Mouse (Mus musculus) forebrain, embryonic 11.5 days (tissue): Measurements from ENCODE around the gene Akap2. TPM values are rescaled to one million over a fixed set of nuclear protein-coding genes. Genes with fewer than 3 reads are reported as not detected.

Source experiments
- ATAC-seq: fragments of 200-750 bp; cut with Nextera tagmentation; replicated peaks from 2 replicates; pipeline ENCODE4 v1.8.0; 2017; ENCODE audit warnings: moderate TSS enrichment; ENCODE audit not compliant: low FRiP score
- DNase-seq: peaks from one replicate; pipeline ENCODE4 v3.0.0-alpha.2; 2017; ENCODE audit warnings: low spot score
- H3K27ac ChIP-seq: fragments of 300-500 bp; sonication (generic); 2 replicates; pipeline ENCODE4 v1.5.1; 2014; ENCODE audit warnings: low read depth, low read length
- H3K27me3 ChIP-seq: fragments of 300-500 bp; sonication (generic); 2 replicates; pipeline ENCODE4 v1.6.1; 2014; ENCODE audit warnings: mild to moderate bottlenecking, low read length, mixed read lengths; ENCODE audit not compliant: control insufficient read depth, insufficient read depth
- H3K36me3 ChIP-seq: fragments of 300-500 bp; sonication (generic); 2 replicates; pipeline ENCODE4 v1.6.1; 2014; ENCODE audit warnings: mild to moderate bottlenecking, low read length, moderate library complexity, mixed read lengths; ENCODE audit not compliant: control insufficient read depth, insufficient read depth
- H3K4me1 ChIP-seq: fragments of 300-500 bp; sonication (generic); replicated peaks from 2 replicates; pipeline ENCODE4 v1.6.1; 2014; ENCODE audit warnings: low read length, mixed read lengths; ENCODE audit not compliant: control insufficient read depth, insufficient read depth
- H3K4me2 ChIP-seq: fragments of 300-500 bp; sonication (generic); 2 replicates; pipeline ENCODE4 v1.6.1; 2014; ENCODE audit warnings: low read depth, mild to moderate bottlenecking, low read length, moderate library complexity, mixed read lengths; ENCODE audit not compliant: severe bottlenecking
- H3K4me3 ChIP-seq: fragments of 300-500 bp; sonication (generic); 2 replicates; pipeline ENCODE4 v1.5.1; 2014; ENCODE audit warnings: low read depth, low read length
- H3K9ac ChIP-seq: fragments of 300-500 bp; sonication (generic); 2 replicates; pipeline ENCODE4 v1.6.1; 2014; ENCODE audit warnings: low read length
- H3K9me3 ChIP-seq: fragments of 300-500 bp; sonication (generic); 2 replicates; pipeline ENCODE4 v1.6.1; 2016; ENCODE audit warnings: low read length, mixed read lengths; ENCODE audit not compliant: control insufficient read depth
- WGBS: fragments of 180-500 bp; shearing (Covaris S2); extraction: QIAGEN DNeasy Blood & Tissue Kit; methylation state at CpG from one replicate; pipeline ENCODE4 v1.1.7; 2014; 5-methylcytosine and 5-hydroxymethylcytosine counted together
- polyA plus RNA-seq: library from polyadenylated mRNA; unstranded; fragments of >200 nt; fragmentation: Nextera tagmentation; extraction: Ambion mirVana; gene quantifications from 2 replicates; pipeline ENCODE4 v1.2.1, GENCODE M21; 2014

Gene Akap2
- polyA plus RNA-seq, 1 experiment from 2014 or later = 15.5 TPM

DNA sequence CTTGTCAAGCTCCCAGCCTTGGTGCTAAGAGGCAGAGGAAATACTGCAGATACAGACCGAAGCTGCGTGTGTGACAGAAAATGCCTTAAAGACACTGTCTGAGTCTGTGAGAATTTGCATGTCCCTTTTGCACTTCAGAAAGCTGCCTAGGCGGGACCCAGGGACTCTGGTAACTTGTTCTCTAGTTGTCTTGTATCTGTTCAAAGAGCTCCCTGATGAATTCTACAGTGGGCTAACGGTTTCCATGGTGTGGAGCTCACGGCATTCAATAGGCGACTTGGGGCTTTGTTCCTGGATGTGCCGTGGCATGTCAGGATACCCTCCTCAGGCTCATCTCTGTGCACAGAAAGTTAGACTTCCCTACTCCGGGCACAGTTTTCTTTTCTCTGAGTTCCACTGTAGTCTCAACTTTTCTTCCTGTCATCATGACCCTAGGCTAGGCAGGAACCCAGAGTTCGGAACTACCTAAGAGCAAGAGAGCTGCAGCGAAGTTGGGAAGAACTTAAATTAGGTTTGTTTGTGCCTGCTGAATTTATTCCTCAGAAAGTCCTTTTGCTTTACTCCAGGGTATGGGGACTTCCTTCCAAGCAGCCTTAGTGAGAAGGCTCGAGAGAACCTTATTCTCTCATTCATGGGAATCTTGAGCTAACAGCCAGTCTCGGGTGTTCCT is 128.2 kb downstream of the Akap2 start:
- ATAC-seq = 0 out of 2 replicates have a peak, but pooled peaks have one; percentile 25
- H3K27ac ChIP-seq = peak overlapping the region; percentile 63
- peaks cover 15% of the 10 kb centered on the region; the same call in 1 of the 2 replicates for H3K4me1 ChIP-seq
- no peaks in the 10 kb centered on the region for H3K36me3 ChIP-seq
- peak; percentile 59 for DNase-seq
- peak overlapping the region; percentile 60 for H3K9ac ChIP-seq
- 19% methylated on average over 12 of the region's 12 CpGs for WGBS
- peak overlapping the region; percentile 31 for H3K4me3 ChIP-seq
- H3K9me3 ChIP-seq = no peaks in the 10 kb centered on the region
- H3K4me2 ChIP-seq = peak overlapping the region; percentile 55
- H3K27me3 ChIP-seq = no peaks in the 10 kb centered on the region

DNA sequence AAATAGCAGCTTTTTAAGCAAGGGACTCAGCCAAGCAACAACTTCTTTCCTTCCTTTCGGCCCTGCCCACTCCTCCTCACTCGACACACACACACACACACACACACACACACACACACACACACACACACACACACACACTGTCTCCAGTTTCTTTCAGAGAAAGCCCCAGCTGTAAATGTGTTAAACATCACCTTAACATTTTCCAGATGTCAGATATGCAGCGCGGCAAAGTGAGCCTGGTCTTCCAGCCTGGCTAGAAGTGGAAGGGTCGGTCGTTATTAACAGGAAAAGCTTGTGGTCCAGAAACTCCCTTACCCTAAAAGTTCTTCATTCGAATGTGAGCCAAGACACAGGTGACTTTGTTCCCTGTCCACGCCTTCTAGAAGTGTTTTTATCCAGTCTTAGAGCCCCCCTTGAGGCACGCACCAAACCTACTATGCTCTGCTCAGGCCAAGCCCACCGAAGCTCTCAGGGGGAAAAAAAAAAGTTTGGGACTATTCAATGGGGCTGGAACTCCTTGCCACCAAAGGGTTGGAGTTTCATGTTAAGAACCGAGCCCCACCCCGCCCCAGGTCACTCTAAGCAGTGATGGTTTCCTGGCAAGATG is 129.0 kb downstream of the Akap2 start:
- Histone ChIP-seq H3K9me3 (no peaks in the 10 kb centered on the region), H3K27me3 (no peaks in the 10 kb centered on the region), H3K27ac (peak overlapping the region; percentile 63; the same call in 1 of the 2 replicates), H3K9ac (peak overlapping the region; percentile 60), H3K4me2 (peak overlapping the region; percentile 55; the same call in 1 of the 2 replicates), H3K4me1 (peaks cover 15% of the 10 kb centered on the region; the same call in 1 of the 2 replicates), H3K4me3 (no peak overlapping the region), H3K36me3 (no peaks in the 10 kb centered on the region)
- 61% methylated on average over 11 of the region's 12 CpGs for WGBS
- no peak for ATAC-seq
- DNase-seq = no peak

DNA sequence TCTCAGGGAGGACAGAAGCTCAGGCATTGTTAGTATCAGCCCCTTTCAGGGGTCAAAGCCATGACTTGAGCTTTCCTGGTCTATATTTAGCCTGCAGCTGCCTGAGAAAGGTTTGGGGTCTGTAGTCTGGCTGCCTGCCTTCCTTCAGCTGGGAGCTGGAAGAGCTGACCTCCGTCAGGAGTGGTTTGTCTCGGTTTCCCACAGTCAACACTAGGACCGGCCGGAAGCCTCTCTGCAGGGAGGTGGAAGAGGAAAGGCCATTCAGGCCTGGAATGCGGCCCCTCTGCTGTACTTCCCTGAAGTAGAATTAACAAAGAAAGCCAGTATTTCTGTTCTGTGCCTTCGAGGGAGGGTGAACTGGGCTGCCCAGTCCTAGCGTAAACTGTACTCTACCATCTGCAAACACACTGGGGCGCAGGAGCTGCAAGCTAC is 129.6 kb downstream of the Akap2 start:
- DNase-seq = peak; percentile 51
- Histone ChIP-seq H3K27ac (peak overlapping the region; percentile 32; the same call in 1 of the 2 replicates), H3K4me2 (no peak overlapping the region), H3K27me3 (no peaks in the 10 kb centered on the region), H3K9me3 (no peaks in the 10 kb centered on the region), H3K4me1 (peaks cover 15% of the 10 kb centered on the region; the same call in 1 of the 2 replicates), H3K4me3 (no peak overlapping the region), H3K9ac (no peak overlapping the region), H3K36me3 (no peaks in the 10 kb centered on the region)
- no peak for ATAC-seq
- WGBS = 27% methylated on average over 8 of the region's 8 CpGs

DNA sequence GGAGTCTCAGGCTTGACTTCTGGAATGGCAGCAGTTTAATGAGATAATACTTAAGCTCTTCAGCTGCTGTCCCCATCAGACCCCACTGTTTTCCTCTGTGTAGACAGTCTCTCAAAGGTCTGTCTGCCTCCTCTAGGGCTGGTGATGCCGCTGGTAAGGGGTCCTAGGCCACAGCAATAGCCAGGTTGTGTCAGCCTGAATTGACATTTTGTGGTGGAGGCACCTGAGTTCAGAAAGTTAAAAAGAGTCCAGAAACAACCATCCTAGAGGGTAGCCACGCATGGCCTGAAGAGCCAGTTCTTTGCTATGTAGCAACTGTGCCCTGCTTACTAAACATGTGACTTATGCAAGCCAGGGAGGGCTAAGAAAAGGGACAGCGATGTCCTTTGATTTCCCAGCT is 130.2 kb downstream of the Akap2 start:
- Histone ChIP-seq H3K4me2 (0 out of 2 replicates have a peak overlapping the region, but pooled peaks have one; percentile 8), H3K4me3 (no peak overlapping the region), H3K36me3 (no peaks in the 10 kb centered on the region), H3K27ac (0 out of 2 replicates have a peak overlapping the region, but pooled peaks have one; percentile 32), H3K9me3 (no peaks in the 10 kb centered on the region), H3K27me3 (no peaks in the 10 kb centered on the region), H3K9ac (no peak overlapping the region), H3K4me1 (peaks cover 15% of the 10 kb centered on the region; the same call in 1 of the 2 replicates)
- DNase-seq (peak; percentile 18), ATAC-seq (no peak)
- 87% methylated on average over 3 of the region's 3 CpGs for WGBS

DNA sequence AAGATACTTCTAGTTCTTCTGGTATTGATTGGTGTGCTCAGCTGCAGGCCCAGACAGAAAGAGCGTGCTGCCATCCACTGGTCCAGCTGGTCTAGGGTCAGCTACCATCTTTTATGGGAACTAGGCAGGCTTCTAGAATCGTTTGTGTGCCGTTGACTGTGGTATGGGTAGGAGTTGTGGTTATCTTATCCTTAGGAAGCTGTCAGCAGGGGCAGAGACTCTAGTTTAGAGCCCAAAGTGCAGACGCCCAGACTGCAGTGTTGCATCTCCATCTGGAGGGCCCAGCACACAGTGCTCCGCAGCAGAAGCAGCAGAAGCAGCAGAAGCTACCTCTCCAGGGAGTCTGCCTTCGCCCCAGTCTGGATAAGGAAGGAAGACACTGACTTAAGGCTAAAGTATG is 132.0 kb downstream of the Akap2 start:
- Histone ChIP-seq H3K4me3 (no peak overlapping the region), H3K4me2 (no peak overlapping the region), H3K4me1 (peaks cover 15% of the 10 kb centered on the region; the same call in 1 of the 2 replicates), H3K27ac (no peak overlapping the region), H3K27me3 (no peaks in the 10 kb centered on the region), H3K36me3 (no peaks in the 10 kb centered on the region; the same call in 1 of the 2 replicates), H3K9ac (no peak overlapping the region), H3K9me3 (no peaks in the 10 kb centered on the region)
- ATAC-seq (no peak), DNase-seq (peak; percentile 48)
- 88% methylated on average over 6 of the region's 6 CpGs for WGBS

DNA sequence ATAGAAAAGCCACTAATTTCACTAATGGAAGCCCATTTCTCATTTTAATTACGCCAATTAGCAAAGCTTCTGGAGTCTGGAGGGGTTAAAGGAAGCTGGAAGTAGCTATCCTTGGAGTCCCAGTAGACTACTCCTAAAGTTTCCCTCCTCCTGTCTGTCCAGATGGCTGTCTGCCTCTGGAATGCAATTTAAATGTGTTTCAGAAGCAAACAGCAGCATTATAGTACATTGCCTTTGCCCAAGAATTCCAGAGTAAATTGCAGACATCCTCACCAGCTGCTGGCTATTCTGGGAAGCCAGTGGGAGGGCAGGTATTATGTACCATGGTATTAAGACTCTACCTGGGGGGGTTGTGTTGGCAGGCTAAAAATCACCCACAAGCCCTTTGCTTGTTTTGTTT is 134.3 kb downstream of the Akap2 start:
- H3K4me2 ChIP-seq = no peak overlapping the region
- peak; percentile 24 for DNase-seq
- 80% methylated on average over 1 of the region's 1 CpGs for WGBS

DNA sequence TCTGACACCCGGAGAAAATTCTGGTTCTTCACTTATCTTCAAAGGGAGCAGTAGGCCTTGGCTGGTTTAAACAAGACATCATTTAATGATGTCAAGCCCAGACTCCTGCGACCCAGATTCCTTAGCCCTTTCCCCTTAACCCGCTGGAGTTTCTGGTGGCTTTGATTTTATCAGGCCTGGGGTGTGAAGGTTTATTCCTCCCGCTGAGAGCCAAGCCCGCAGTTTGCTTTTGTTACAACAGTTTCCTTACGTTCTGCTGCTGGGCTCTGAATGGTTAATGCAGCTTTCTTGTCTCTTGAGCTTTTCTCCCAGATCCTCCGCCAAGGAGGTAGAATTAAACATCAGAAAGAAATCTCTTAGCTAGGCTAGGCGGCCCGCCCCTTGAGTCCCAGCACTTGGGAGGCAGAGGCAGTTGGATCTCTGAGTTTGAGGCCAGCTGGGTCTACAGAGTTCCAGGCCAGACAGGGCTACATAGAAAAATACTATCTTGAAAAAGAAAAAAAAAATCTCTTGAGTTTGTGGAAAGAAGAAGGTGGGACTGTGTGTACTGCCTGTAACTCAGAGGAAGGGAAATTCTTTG is 135.1 kb downstream of the Akap2 start:
- H3K4me2 ChIP-seq = no peak overlapping the region
- H3K9ac ChIP-seq = no peak overlapping the region
- peaks cover 4% of the 10 kb centered on the region; the same call in 1 of the 2 replicates for H3K36me3 ChIP-seq
- no peaks in the 10 kb centered on the region for H3K9me3 ChIP-seq
- no peak overlapping the region for H3K27ac ChIP-seq
- no peaks in the 10 kb centered on the region; the same call in 1 of the 2 replicates for H3K4me1 ChIP-seq
- DNase-seq = peak; percentile 23
- H3K4me3 ChIP-seq = no peak overlapping the region
- no peak for ATAC-seq
- 43% methylated on average over 9 of the region's 9 CpGs for WGBS
- no peaks in the 10 kb centered on the region for H3K27me3 ChIP-seq

More for the DNA sequence above, 134.3 kb downstream of the Akap2 start:
- H3K4me3 ChIP-seq = no peak overlapping the region
- no peaks in the 10 kb centered on the region for H3K9me3 ChIP-seq
- H3K27me3 ChIP-seq = no peaks in the 10 kb centered on the region
- H3K4me1 ChIP-seq = peaks cover 3% of the 10 kb centered on the region; the same call in 1 of the 2 replicates
- no peaks in the 10 kb centered on the region; the same call in 1 of the 2 replicates for H3K36me3 ChIP-seq
- H3K27ac ChIP-seq = no peak overlapping the region
- H3K9ac ChIP-seq = no peak overlapping the region
- ATAC-seq = no peak

DNA sequence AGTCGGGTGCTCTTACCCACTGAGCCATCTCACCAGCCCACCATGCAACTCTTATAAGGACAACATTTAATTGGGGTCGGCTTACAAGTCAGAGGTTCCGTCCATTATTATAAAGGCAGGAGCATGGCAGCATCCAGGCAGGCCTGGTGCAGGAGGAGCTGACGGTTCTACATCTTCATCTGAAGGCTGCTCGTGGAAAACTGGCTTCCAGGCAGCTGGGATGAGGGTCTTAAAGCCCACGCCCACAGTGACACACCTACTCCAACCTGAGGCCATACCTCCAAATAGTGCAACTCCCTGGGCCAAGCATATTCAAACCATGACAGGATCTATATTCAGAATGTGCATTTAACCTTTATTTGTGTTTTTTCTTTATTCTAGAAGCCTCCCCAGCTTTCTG is 136.7 kb downstream of the Akap2 start:
- WGBS = 86% methylated on average over 6 of the region's 6 CpGs
- ATAC-seq (no peak), DNase-seq (no peak)

More for the DNA sequence above, 136.7 kb downstream of the Akap2 start:
- Histone ChIP-seq H3K4me1 (no peaks in the 10 kb centered on the region), H3K27me3 (no peaks in the 10 kb centered on the region), H3K9me3 (no peaks in the 10 kb centered on the region), H3K4me2 (no peak overlapping the region), H3K36me3 (peaks cover 4% of the 10 kb centered on the region; the same call in 1 of the 2 replicates), H3K4me3 (no peak overlapping the region), H3K27ac (no peak overlapping the region), H3K9ac (no peak overlapping the region)
